ENCODE assay signal across 9 mouse cellular contexts in genomic region chr4:9136188-9136569, GRCm38 (mm10).
DNase-seq lines count a peak whose midpoint lies in the region; ATAC-seq and TF ChIP-seq lines count a peak whose summit lies in the region.
"Had no signal": no experiment of that assay in that cellular context is flagged by ENCODE, and none has a peak within 500 bp of the region (broad histone marks: within the 10 kb centered on the region; RNA-seq: fewer than 3 reads in every experiment).

No protein-coding gene starts in this region.

- 16% methylated on average over 10 of the region's 10 CpGs for WGBS in heart, postnatal 0 days
- WGBS in liver, embryonic 13.5 days (ENCODE audit: insufficient replicate concordance), result 23% methylated on average over 10 of the region's 10 CpGs
- 31% methylated on average over 10 of the region's 10 CpGs for WGBS in small intestine, adult 2 months

- H3K27ac ChIP-seq in heart, postnatal 0 days (ENCODE audit: low read depth), result no peak overlapping the region
- no peak overlapping the region for H3K27ac ChIP-seq in liver, embryonic 13.5 days
- H3K27ac ChIP-seq in small intestine, adult 2 months (ENCODE audit: insufficient read depth, low read depth, low read length), result no peak overlapping the region
- H3K27ac ChIP-seq: macrophage had no signal

- DNase-seq in layer of hippocampus, adult 11-12 months (ENCODE audit: low spot score), result peak; percentile 38
- DNase-seq in layer of hippocampus, adult 8-10 months (ENCODE audit: low spot score in 2 of 2), result no peak
- DNase-seq in R1 (ENCODE audit: low read depth, low spot score), result peak; percentile 35
- peak; percentile 85 to 87 for DNase-seq in cerebellum, postnatal 25 days
- DNase-seq in heart, postnatal 0 days (ENCODE audit: low spot score), result no peak
- DNase-seq in liver, embryonic 13.5 days, result no peak
- DNase-seq in thymus, postnatal 0 days (ENCODE audit: low spot score), result no peak

- ATAC-seq in heart, postnatal 0 days (ENCODE audit: insufficient read depth, low read depth), result peak; percentile 21; the same call in 1 of the 2 replicates
- ATAC-seq in liver, embryonic 13.5 days (ENCODE audit: low read depth), result no peak

- peak overlapping the region; percentile 26 for H3K4me3 ChIP-seq in heart, postnatal 0 days (ENCODE audit: low read depth, low read length)
- H3K4me3 ChIP-seq in liver, embryonic 13.5 days (replicated peaks), result peak overlapping the region; percentile 35
- H3K4me3 ChIP-seq in small intestine, adult 2 months (ENCODE audit: low read depth, low read length), result peak overlapping the region; percentile 36

- no peak for TF ChIP-seq POLR2A in small intestine, adult 2 months (IDR thresholded peaks at IDR 0.05; ENCODE audit: low read depth, low read length)

- H3K4me2 ChIP-seq in heart, postnatal 0 days (ENCODE audit: low read depth, low read length), result peak overlapping the region; percentile 56
- H3K4me2 ChIP-seq in liver, embryonic 13.5 days, result peak overlapping the region; percentile 64

- H3K36me3 ChIP-seq in heart, postnatal 0 days (replicated peaks; ENCODE audit: control insufficient read depth, insufficient read depth, low read length), result no peaks in the 10 kb centered on the region
- no peaks in the 10 kb centered on the region for H3K36me3 ChIP-seq in liver, embryonic 13.5 days
- H3K36me3 ChIP-seq in small intestine, adult 2 months (ENCODE audit: control insufficient read depth, insufficient read depth, low read length), result no peaks in the 10 kb centered on the region

- H3K27me3 ChIP-seq in heart, postnatal 0 days (ENCODE audit: control insufficient read depth, insufficient read depth, low read length), result no peaks in the 10 kb centered on the region
- no peaks in the 10 kb centered on the region for H3K27me3 ChIP-seq in liver, embryonic 13.5 days
- H3K27me3 ChIP-seq in small intestine, adult 2 months (ENCODE audit: control insufficient read depth, insufficient read depth, low read length), result no peaks in the 10 kb centered on the region

- no peak for TF ChIP-seq CTCF in heart, postnatal 0 days (IDR thresholded peaks at IDR 0.05; ENCODE audit: low read depth)
- TF ChIP-seq CTCF in small intestine, adult 2 months (IDR thresholded peaks at IDR 0.05; ENCODE audit: extremely low read depth, insufficient read length, insufficient replicate concordance, low read depth, low read length), result no peak

- H3K4me1 ChIP-seq in heart, postnatal 0 days (ENCODE audit: control insufficient read depth, insufficient read depth), result peaks cover 14% of the 10 kb centered on the region
- peaks cover 5% of the 10 kb centered on the region; the same call in 1 of the 2 replicates for H3K4me1 ChIP-seq in liver, embryonic 13.5 days (replicated peaks)
- H3K4me1 ChIP-seq in small intestine, adult 2 months (ENCODE audit: control insufficient read depth, insufficient read depth, insufficient read length, low read length), result no peaks in the 10 kb centered on the region; the same call in 1 of the 2 replicates

- H3K9ac ChIP-seq in heart, postnatal 0 days (replicated peaks; ENCODE audit: low read depth, low read length), result no peak overlapping the region
- H3K9ac ChIP-seq in liver, embryonic 13.5 days, result peak overlapping the region; percentile 39; the same call in 1 of the 2 replicates

- no peaks in the 10 kb centered on the region for H3K9me3 ChIP-seq in heart, postnatal 0 days (replicated peaks; ENCODE audit: control insufficient read depth, low read length)
- H3K9me3 ChIP-seq in liver, embryonic 13.5 days (replicated peaks), result no peaks in the 10 kb centered on the region

- no peak for TF ChIP-seq EP300 in heart, postnatal 0 days (IDR thresholded peaks at IDR 0.05; ENCODE audit: low read depth)

Comparison
In these comparisons a context has a peak if more than half of its experiments do, and no peak if none do; other contexts are left out.
1. DNase-seq: peak in layer of hippocampus, adult 11-12 months (single experiment), R1 (single experiment) and cerebellum, postnatal 25 days (2 of 2); none in layer of hippocampus, adult 8-10 months (0 of 2), heart, postnatal 0 days (single experiment), liver, embryonic 13.5 days (single experiment) and thymus, postnatal 0 days (single experiment).
2. Peak in every context shown above with its lines, with median percentiles within 50 percentile points of each other: H3K4me3 ChIP-seq.